Mouse (Mus musculus): ENCODE measurements at regions not wholly inside any gene's neighbourhood (a gene's known extent, or its start where the extent isn't known, plus 50 kb on each side); places are given as distances from the start of the nearest gene placed in this dataset.

GRCm38 (mm10) chr2:28304712-28305111 lies 111.9 kb downstream of the Olfm1 start:
- H3K9me3 ChIP-seq (ENCODE audit: control insufficient read depth, low read length), result no peaks in the 10 kb centered on the region
- ATAC-seq (ENCODE audit: low read depth) (no peak), DNase-seq (ENCODE audit: low spot score) (peak; percentile 41)
- WGBS, result 19% methylated on average over 3 of the region's 3 CpGs
- H3K27me3 ChIP-seq (replicated peaks; ENCODE audit: control insufficient read depth, insufficient read depth, low read length), result no peaks in the 10 kb centered on the region
- H3K4me3 ChIP-seq (ENCODE audit: low read depth, low read length), result no peak overlapping the region
- no peaks in the 10 kb centered on the region for H3K36me3 ChIP-seq (ENCODE audit: control insufficient read depth, insufficient read depth, low read length)
- no peak overlapping the region for H3K4me2 ChIP-seq (ENCODE audit: low read depth, low read length)
- no peaks in the 10 kb centered on the region for H3K4me1 ChIP-seq (ENCODE audit: control insufficient read depth, insufficient read depth, low read length)
- no peak overlapping the region for H3K9ac ChIP-seq (ENCODE audit: low read depth, low read length)
- no peak overlapping the region for H3K27ac ChIP-seq (replicated peaks; ENCODE audit: low read depth, low read length)

- ATAC-seq (ENCODE audit: low read depth) (no peak), DNase-seq (ENCODE audit: low spot score) (no peak)
- H3K4me2 ChIP-seq (ENCODE audit: low read depth, low read length), result no peak overlapping the region
- no peaks in the 10 kb centered on the region for H3K4me1 ChIP-seq (ENCODE audit: control insufficient read depth, insufficient read depth, low read length)
- no peak overlapping the region for H3K9ac ChIP-seq (ENCODE audit: low read depth, low read length)
- no peaks in the 10 kb centered on the region for H3K36me3 ChIP-seq (ENCODE audit: control insufficient read depth, insufficient read depth, low read length)
- no peaks in the 10 kb centered on the region for H3K9me3 ChIP-seq (ENCODE audit: control insufficient read depth, low read length)
- no peak overlapping the region for H3K27ac ChIP-seq (replicated peaks; ENCODE audit: low read depth, low read length)
- 67% methylated on average over 5 of the region's 5 CpGs for WGBS
- H3K27me3 ChIP-seq (replicated peaks; ENCODE audit: control insufficient read depth, insufficient read depth, low read length), result no peaks in the 10 kb centered on the region
- H3K4me3 ChIP-seq (ENCODE audit: low read depth, low read length), result no peak overlapping the region
Observed at GRCm38 (mm10) chr2:28309122-28309521, 116.3 kb downstream of the Olfm1 start.

GRCm38 (mm10) chr2:28312212-28312611 lies 119.4 kb downstream of the Olfm1 start:
- Histone ChIP-seq H3K27ac (replicated peaks; ENCODE audit: low read depth, low read length) (no peak overlapping the region), H3K36me3 (ENCODE audit: control insufficient read depth, insufficient read depth, low read length) (no peaks in the 10 kb centered on the region), H3K9me3 (ENCODE audit: control insufficient read depth, low read length) (no peaks in the 10 kb centered on the region), H3K27me3 (replicated peaks; ENCODE audit: control insufficient read depth, insufficient read depth, low read length) (no peaks in the 10 kb centered on the region), H3K4me3 (ENCODE audit: low read depth, low read length) (no peak overlapping the region), H3K4me1 (ENCODE audit: control insufficient read depth, insufficient read depth, low read length) (no peaks in the 10 kb centered on the region), H3K9ac (ENCODE audit: low read depth, low read length) (no peak overlapping the region), H3K4me2 (ENCODE audit: low read depth, low read length) (no peak overlapping the region)
- DNase-seq (ENCODE audit: low spot score), result no peak
- 85% methylated on average over 6 of the region's 6 CpGs for WGBS
- no peak for ATAC-seq (ENCODE audit: low read depth)

- Histone ChIP-seq H3K9me3 (ENCODE audit: control insufficient read depth, low read length) (no peaks in the 10 kb centered on the region), H3K4me3 (ENCODE audit: low read depth, low read length) (no peak overlapping the region), H3K4me2 (ENCODE audit: low read depth, low read length) (no peak overlapping the region), H3K9ac (ENCODE audit: low read depth, low read length) (no peak overlapping the region), H3K4me1 (ENCODE audit: control insufficient read depth, insufficient read depth, low read length) (peaks cover 6% of the 10 kb centered on the region; the same call in 1 of the 2 replicates), H3K27ac (replicated peaks; ENCODE audit: low read depth, low read length) (no peak overlapping the region), H3K36me3 (ENCODE audit: control insufficient read depth, insufficient read depth, low read length) (no peaks in the 10 kb centered on the region), H3K27me3 (replicated peaks; ENCODE audit: control insufficient read depth, insufficient read depth, low read length) (no peaks in the 10 kb centered on the region)
- DNase-seq (ENCODE audit: low spot score), result peak; percentile 40
- 0 out of 2 replicates have a peak, but pooled peaks have one; percentile 50 for ATAC-seq (ENCODE audit: low read depth)
- 45% methylated on average over 11 of the region's 11 CpGs for WGBS
Observed at GRCm38 (mm10) chr2:28325502-28325901, 121.1 kb upstream of the Ppp1r26 start.

- Histone ChIP-seq H3K27ac (replicated peaks; ENCODE audit: low read depth, low read length) (no peak overlapping the region), H3K36me3 (ENCODE audit: control insufficient read depth, insufficient read depth, low read length) (no peaks in the 10 kb centered on the region), H3K9ac (ENCODE audit: low read depth, low read length) (no peak overlapping the region), H3K27me3 (replicated peaks; ENCODE audit: control insufficient read depth, insufficient read depth, low read length) (no peaks in the 10 kb centered on the region), H3K4me1 (ENCODE audit: control insufficient read depth, insufficient read depth, low read length) (peaks cover 6% of the 10 kb centered on the region; the same call in 1 of the 2 replicates), H3K9me3 (ENCODE audit: control insufficient read depth, low read length) (no peaks in the 10 kb centered on the region), H3K4me2 (ENCODE audit: low read depth, low read length) (no peak overlapping the region), H3K4me3 (ENCODE audit: low read depth, low read length) (no peak overlapping the region)
- 37% methylated on average over 6 of the region's 6 CpGs for WGBS
- ATAC-seq (ENCODE audit: low read depth) (no peak), DNase-seq (ENCODE audit: low spot score) (peak; percentile 41)
Observed at GRCm38 (mm10) chr2:28326056-28326455, 120.5 kb upstream of the Ppp1r26 start.

GRCm38 (mm10) chr2:28326682-28327081 lies 119.9 kb upstream of the Ppp1r26 start:
- H3K4me3 ChIP-seq (ENCODE audit: low read depth, low read length), result no peak overlapping the region
- WGBS, result 90% methylated on average over 3 of the region's 3 CpGs
- no peak for DNase-seq (ENCODE audit: low spot score)

GRCm38 (mm10) chr2:28329130-28329529 lies 117.5 kb upstream of the Ppp1r26 start:
- ATAC-seq (ENCODE audit: low read depth), result no peak
- no peaks in the 10 kb centered on the region for H3K9me3 ChIP-seq (ENCODE audit: control insufficient read depth, low read length)
- H3K36me3 ChIP-seq (ENCODE audit: control insufficient read depth, insufficient read depth, low read length), result no peaks in the 10 kb centered on the region
- 85% methylated on average over 5 of the region's 5 CpGs for WGBS
- H3K4me2 ChIP-seq (ENCODE audit: low read depth, low read length), result no peak overlapping the region
- no peak overlapping the region for H3K9ac ChIP-seq (ENCODE audit: low read depth, low read length)
- H3K4me3 ChIP-seq (ENCODE audit: low read depth, low read length), result no peak overlapping the region
- DNase-seq (ENCODE audit: low spot score), result no peak
- no peak overlapping the region for H3K27ac ChIP-seq (replicated peaks; ENCODE audit: low read depth, low read length)
- peaks cover 6% of the 10 kb centered on the region; the same call in 1 of the 2 replicates for H3K4me1 ChIP-seq (ENCODE audit: control insufficient read depth, insufficient read depth, low read length)
- no peaks in the 10 kb centered on the region for H3K27me3 ChIP-seq (replicated peaks; ENCODE audit: control insufficient read depth, insufficient read depth, low read length)

More at GRCm38 (mm10) chr2:28326682-28327081, 119.9 kb upstream of the Ppp1r26 start:
- no peak for ATAC-seq (ENCODE audit: low read depth)
- H3K9ac ChIP-seq (ENCODE audit: low read depth, low read length), result no peak overlapping the region
- H3K4me2 ChIP-seq (ENCODE audit: low read depth, low read length), result no peak overlapping the region
- H3K27ac ChIP-seq (replicated peaks; ENCODE audit: low read depth, low read length), result no peak overlapping the region
- H3K36me3 ChIP-seq (ENCODE audit: control insufficient read depth, insufficient read depth, low read length), result no peaks in the 10 kb centered on the region
- no peaks in the 10 kb centered on the region for H3K27me3 ChIP-seq (replicated peaks; ENCODE audit: control insufficient read depth, insufficient read depth, low read length)
- H3K4me1 ChIP-seq (ENCODE audit: control insufficient read depth, insufficient read depth, low read length), result peaks cover 6% of the 10 kb centered on the region; the same call in 1 of the 2 replicates
- H3K9me3 ChIP-seq (ENCODE audit: control insufficient read depth, low read length), result no peaks in the 10 kb centered on the region

GRCm38 (mm10) chr2:28335141-28335789 lies 111.3 kb upstream of the Ppp1r26 start:
- no peak overlapping the region for H3K27ac ChIP-seq (replicated peaks; ENCODE audit: low read depth, low read length)
- no peak overlapping the region for H3K4me3 ChIP-seq (ENCODE audit: low read depth, low read length)
- H3K36me3 ChIP-seq (ENCODE audit: control insufficient read depth, insufficient read depth, low read length), result no peaks in the 10 kb centered on the region
- ATAC-seq (ENCODE audit: low read depth) (no peak), DNase-seq (ENCODE audit: low spot score) (peak; percentile 14)
- no peak overlapping the region for H3K9ac ChIP-seq (ENCODE audit: low read depth, low read length)
- WGBS, result 57% methylated on average over 9 of the region's 9 CpGs
- no peaks in the 10 kb centered on the region for H3K27me3 ChIP-seq (replicated peaks; ENCODE audit: control insufficient read depth, insufficient read depth, low read length)
- no peaks in the 10 kb centered on the region for H3K9me3 ChIP-seq (ENCODE audit: control insufficient read depth, low read length)
- H3K4me2 ChIP-seq (ENCODE audit: low read depth, low read length), result no peak overlapping the region
- H3K4me1 ChIP-seq (ENCODE audit: control insufficient read depth, insufficient read depth, low read length), result no peaks in the 10 kb centered on the region

GRCm38 (mm10) chr2:28335810-28336209 lies 110.8 kb upstream of the Ppp1r26 start:
- no peak overlapping the region for H3K27ac ChIP-seq (replicated peaks; ENCODE audit: low read depth, low read length)
- 48% methylated on average over 3 of the region's 3 CpGs for WGBS

More at GRCm38 (mm10) chr2:28335810-28336209, 110.8 kb upstream of the Ppp1r26 start:
- Histone ChIP-seq H3K4me1 (ENCODE audit: control insufficient read depth, insufficient read depth, low read length) (no peaks in the 10 kb centered on the region), H3K4me3 (ENCODE audit: low read depth, low read length) (no peak overlapping the region), H3K9me3 (ENCODE audit: control insufficient read depth, low read length) (no peaks in the 10 kb centered on the region), H3K27me3 (replicated peaks; ENCODE audit: control insufficient read depth, insufficient read depth, low read length) (no peaks in the 10 kb centered on the region), H3K36me3 (ENCODE audit: control insufficient read depth, insufficient read depth, low read length) (no peaks in the 10 kb centered on the region), H3K9ac (ENCODE audit: low read depth, low read length) (no peak overlapping the region), H3K4me2 (ENCODE audit: low read depth, low read length) (no peak overlapping the region)
- no peak for DNase-seq (ENCODE audit: low spot score)
- ATAC-seq (ENCODE audit: low read depth), result no peak

Measured in embryonic facial prominence, embryonic 14.5 days (tissue).